Mouse (Mus musculus) ovary, postnatal 36 days (tissue): ENCODE data around the gene Vmn1r152.
"Not testable (repeated sequence)": the region's sequence is repeated elsewhere in the genome, so short reads cannot be mapped to it uniquely, and the experiment has no call there.

Experiments used
- DNase-seq: peaks from one replicate; pipeline ENCODE4 v3.0.0; 2022; ENCODE audit warnings: low spot score, mixed read lengths

The Vmn1r152 gene

GRCm38 (mm10) chr7:22522667-22523066, at the start of gene Vmn1r152:
Gene Vmn1r152, plus strand, starts transcription at chr7:22522967.
- not testable (repeated sequence) for DNase-seq

GRCm38 (mm10) chr7:22499578-22499977, 23.2 kb upstream of the Vmn1r152 start, which contains the start of gene Vmn1r151:
Gene Vmn1r151, minus strand, starts transcription at chr7:22499678.
- not testable (repeated sequence) for DNase-seq

GRCm38 (mm10) chr7:22534787-22535186, 12.0 kb downstream of the Vmn1r152 start, which contains the start of gene Gm8677:
Gene Gm8677, minus strand, starts transcription at chr7:22534887.
- DNase-seq: not testable (repeated sequence)

GRCm38 (mm10) chr7:22565243-22565642, 42.5 kb downstream of the Vmn1r152 start, which contains the start of gene Gm4201:
Gene Gm4201, minus strand, starts transcription at chr7:22565343.
- DNase-seq: not testable (repeated sequence)
